Mouse (Mus musculus) heart, adult 2 months (tissue): Measurements from ENCODE around the gene Arnt2. TPM values are rescaled to one million over a fixed set of nuclear protein-coding genes. Genes with fewer than 3 reads are reported as not detected.

Experiments
- DNase-seq, 2 experiments: peaks; one replicate each; pipeline ENCODE4 v3.0.0; 2021
- H3K27ac ChIP-seq: fragments of 200-600 bp; 2 replicates; pipeline ENCODE4 v1.8.1; 2022
- H3K27me3 ChIP-seq: fragments of 200-500 bp; 2 replicates; pipeline ENCODE4 v1.6.1; 2012; ENCODE audit warnings: mild to moderate bottlenecking, low read length, inconsistent platforms, mixed read lengths; ENCODE audit not compliant: control insufficient read depth, insufficient read depth
- H3K36me3 ChIP-seq: fragments of 200-500 bp; 2 replicates; pipeline ENCODE4 v1.6.1; 2012; ENCODE audit warnings: low read length, inconsistent platforms; ENCODE audit not compliant: control insufficient read depth, insufficient read depth
- H3K4me1 ChIP-seq: fragments of 200-500 bp; 2 replicates; pipeline ENCODE4 v1.6.1; 2011; ENCODE audit warnings: low read length; ENCODE audit not compliant: control insufficient read depth, insufficient read depth
- H3K4me3 ChIP-seq: fragments of 200-600 bp; 2 replicates; pipeline ENCODE4 v1.8.1; 2022
- H3K79me2 ChIP-seq: fragments of 200-500 bp; replicated peaks from 2 replicates; pipeline ENCODE4 v1.6.1; 2012; ENCODE audit warnings: mild to moderate bottlenecking, inconsistent platforms, low read length, moderate library complexity, mixed read lengths; ENCODE audit not compliant: control insufficient read depth, insufficient read depth
- H3K9ac ChIP-seq: fragments of 200-500 bp; 2 replicates; pipeline ENCODE4 v1.6.1; 2012; ENCODE audit warnings: low read depth, mild to moderate bottlenecking, control low read depth, inconsistent platforms, low read length, mixed read lengths
- CTCF ChIP-seq: fragments of 200-600 bp; IDR thresholded peaks from 2 replicates; pipeline ENCODE4 v1.8.1; 2022; ENCODE audit warnings: antibody characterized with exemption, mild to moderate bottlenecking, moderate library complexity
- EP300 ChIP-seq: fragments of 200-500 bp; IDR thresholded peaks from 2 replicates; pipeline ENCODE4 v1.6.1; 2011; ENCODE audit warnings: low read depth, low read length, control low read depth; ENCODE audit not compliant: insufficient read depth
- POLR2A ChIP-seq: fragments of 200-500 bp; IDR thresholded peaks from 2 replicates; pipeline ENCODE4 v1.6.1; 2011; ENCODE audit warnings: mild to moderate bottlenecking, low read depth, low read length, control low read depth; ENCODE audit not compliant: insufficient read depth
- WGBS: fragments of 180-500 bp; shearing (Covaris S2); methylation state at CpG from one replicate; pipeline ENCODE4 v1.1.7; 2018; 5-methylcytosine and 5-hydroxymethylcytosine counted together
- intact Hi-C: fragments of 180-260 bp; cut with DNase I; formaldehyde crosslinking; loops from one replicate; pipeline ENCODE4 v1.15.1; 2025
- polyA plus RNA-seq: library from polyadenylated mRNA; depleted of rRNA; stranded (reverse); fragments of >200 nt; gene quantifications from 2 replicates; pipeline ENCODE4 v1.2.3, GENCODE M21; 2012
- total RNA-seq, 2 experiments: library from RNA; stranded (reverse); gene quantifications; 2 replicates each; pipeline ENCODE4 v1.2.3; 2021

The Arnt2 gene
- total and polyA plus RNA-seq, 3 experiments = 0.34 to 0.91 (median 0.70) TPM

- DNase-seq = no peak
- Histone ChIP-seq H3K9ac (no peak overlapping the region), H3K27me3 (no peaks in the 10 kb centered on the region), H3K4me3 (no peak overlapping the region), H3K27ac (no peak overlapping the region), H3K79me2 (no peaks in the 10 kb centered on the region), H3K4me1 (no peaks in the 10 kb centered on the region), H3K36me3 (no peaks in the 10 kb centered on the region)
- no peak for TF ChIP-seq POLR2A
- TF ChIP-seq EP300 = no peak
- TF ChIP-seq CTCF = no peak
- intact Hi-C loops = no loop called here
- 88% methylated on average over 9 of the region's 9 CpGs for whole genome bisulfite sequencing
These were observed 61.6 kb downstream of the Arnt2 start for GRCm38 (mm10) chr7:84348145-84348911.

DNA sequence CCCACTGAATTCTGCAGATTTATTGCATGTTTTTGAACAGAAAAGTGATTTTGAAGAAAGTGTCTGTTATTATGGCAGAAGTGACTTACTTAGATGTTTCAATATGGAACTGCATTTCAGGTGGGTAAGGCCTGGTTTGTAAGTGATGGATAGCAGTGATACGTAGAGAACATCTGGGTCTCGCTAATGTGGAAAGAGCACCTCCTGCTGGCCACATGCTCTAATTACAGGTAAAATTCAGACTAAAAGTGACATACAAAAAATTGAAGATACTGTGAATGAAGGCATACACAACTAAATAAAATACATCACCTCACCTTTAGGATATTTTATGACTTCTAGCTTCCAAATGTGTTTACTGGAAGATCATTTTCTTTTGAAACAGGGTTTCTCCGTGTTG lies 66.8 kb downstream of the Arnt2 start:
- Histone ChIP-seq H3K4me1 (peaks cover 5% of the 10 kb centered on the region; the same call in 1 of the 2 replicates), H3K27me3 (no peaks in the 10 kb centered on the region), H3K36me3 (no peaks in the 10 kb centered on the region), H3K27ac (no peak overlapping the region), H3K79me2 (no peaks in the 10 kb centered on the region), H3K9ac (no peak overlapping the region), H3K4me3 (no peak overlapping the region)
- TF ChIP-seq EP300 = no peak
- TF ChIP-seq CTCF = peak; percentile 47
- WGBS = 91% methylated on average over 3 of the region's 3 CpGs
- no peak for DNase-seq
- intact Hi-C loops = no loop called here

GRCm38 (mm10) chr7:84341001-84341400 lies 69.0 kb downstream of the Arnt2 start:
- H3K4me3 ChIP-seq = no peak overlapping the region
- no peaks in the 10 kb centered on the region for H3K27me3 ChIP-seq
- peaks cover 8% of the 10 kb centered on the region; the same call in 1 of the 2 replicates for H3K4me1 ChIP-seq
- WGBS = 40% methylated on average over 1 of the region's 1 CpGs
- no peak for TF ChIP-seq EP300
- TF ChIP-seq CTCF = no peak
- no peak for TF ChIP-seq POLR2A
- intact Hi-C loops = no loop called here
- H3K36me3 ChIP-seq = no peaks in the 10 kb centered on the region
- H3K9ac ChIP-seq = no peak overlapping the region
- no peak overlapping the region for H3K27ac ChIP-seq
- DNase-seq = no peak
- H3K79me2 ChIP-seq = no peaks in the 10 kb centered on the region

DNA sequence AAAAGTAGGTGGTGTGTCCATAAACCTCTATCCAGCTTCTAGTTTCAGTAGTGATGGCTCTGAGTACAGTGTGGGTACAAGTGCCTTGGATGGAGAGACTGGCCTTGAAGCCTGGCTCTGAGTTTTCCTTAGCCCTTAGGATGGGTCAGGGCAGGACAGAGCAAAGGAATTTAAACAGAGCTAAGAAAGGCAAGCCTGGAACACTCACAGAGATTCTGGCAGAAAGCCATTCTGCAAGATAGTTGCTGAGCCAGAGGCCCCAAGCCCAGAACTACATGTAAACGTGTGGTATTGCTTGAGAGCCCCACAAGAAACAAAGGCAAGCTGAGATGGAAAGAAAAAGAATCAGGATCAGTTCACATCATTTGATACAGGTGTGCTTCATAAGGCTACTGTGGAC lies 70.8 kb downstream of the Arnt2 start:
- no peak for DNase-seq
- H3K36me3 ChIP-seq = no peaks in the 10 kb centered on the region
- no peak overlapping the region for H3K9ac ChIP-seq
- intact Hi-C loops = no loop called here
- H3K27ac ChIP-seq = no peak overlapping the region
- H3K79me2 ChIP-seq = no peaks in the 10 kb centered on the region
- TF ChIP-seq EP300 = no peak
- TF ChIP-seq POLR2A = no peak
- TF ChIP-seq CTCF = no peak
- no peak overlapping the region for H3K4me3 ChIP-seq
- peaks cover 9% of the 10 kb centered on the region; the same call in 1 of the 2 replicates for H3K4me1 ChIP-seq
- 19% methylated on average over 1 of the region's 1 CpGs for WGBS
- no peaks in the 10 kb centered on the region for H3K27me3 ChIP-seq

- Histone ChIP-seq H3K4me1 (peaks cover 9% of the 10 kb centered on the region; the same call in 1 of the 2 replicates), H3K27ac (no peak overlapping the region), H3K9ac (no peak overlapping the region), H3K27me3 (no peaks in the 10 kb centered on the region), H3K4me3 (no peak overlapping the region), H3K79me2 (no peaks in the 10 kb centered on the region), H3K36me3 (no peaks in the 10 kb centered on the region)
- 46% methylated on average over 4 of the region's 4 CpGs for WGBS
- TF ChIP-seq EP300 (no peak), POLR2A (no peak), CTCF (no peak)
- intact Hi-C loops = no loop called here
- DNase-seq = peak; percentile 33 to 62
These were observed 72.2 kb downstream of the Arnt2 start for GRCm38 (mm10) chr7:84337768-84338167.

DNA sequence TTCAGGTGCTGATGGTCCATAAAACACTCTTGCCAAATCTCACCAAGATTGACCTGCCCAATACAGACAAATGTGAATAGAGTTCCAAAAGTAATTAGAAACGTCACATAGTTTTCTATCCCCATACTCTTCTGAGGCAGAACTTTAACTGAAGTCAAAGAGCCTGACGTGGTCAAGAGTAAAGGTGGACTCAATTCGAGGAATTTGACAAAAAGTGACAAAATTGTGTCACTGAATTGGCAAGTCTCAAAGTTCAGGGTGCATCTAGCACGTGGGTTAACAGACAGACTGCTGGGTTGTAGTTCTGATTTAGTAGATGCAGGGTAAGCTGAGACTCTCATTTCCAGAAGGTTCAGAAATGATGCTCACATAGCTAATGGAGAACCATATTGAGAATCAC lies 73.1 kb downstream of the Arnt2 start:
- Histone ChIP-seq H3K36me3 (no peaks in the 10 kb centered on the region), H3K27ac (no peak overlapping the region), H3K79me2 (no peaks in the 10 kb centered on the region), H3K4me3 (no peak overlapping the region), H3K4me1 (peaks cover 9% of the 10 kb centered on the region; the same call in 1 of the 2 replicates), H3K27me3 (no peaks in the 10 kb centered on the region), H3K9ac (no peak overlapping the region)
- TF ChIP-seq POLR2A = no peak
- TF ChIP-seq EP300 = no peak
- no peak for TF ChIP-seq CTCF
- 83% methylated on average over 4 of the region's 4 CpGs for WGBS
- DNase-seq = no peak
- intact Hi-C loops = no loop called here
